Mouse (Mus musculus) naive thymus-derived CD4-positive, alpha-beta T cell, adult 2 months (primary cell): Measurements from ENCODE around the gene Bin2.
A peak's percentile ranks its signal among the peaks of the same experiment; 100 is the strongest.
"Not testable (repeated sequence)": the region's sequence is repeated elsewhere in the genome, so short reads cannot be mapped to it uniquely, and the experiment has no call there.

ENCODE experiments used
- DNase-seq: peaks from one replicate; pipeline ENCODE4 v3.0.0-alpha.2; 2011; ENCODE audit warnings: low read depth

The Bin2 gene

DNA sequence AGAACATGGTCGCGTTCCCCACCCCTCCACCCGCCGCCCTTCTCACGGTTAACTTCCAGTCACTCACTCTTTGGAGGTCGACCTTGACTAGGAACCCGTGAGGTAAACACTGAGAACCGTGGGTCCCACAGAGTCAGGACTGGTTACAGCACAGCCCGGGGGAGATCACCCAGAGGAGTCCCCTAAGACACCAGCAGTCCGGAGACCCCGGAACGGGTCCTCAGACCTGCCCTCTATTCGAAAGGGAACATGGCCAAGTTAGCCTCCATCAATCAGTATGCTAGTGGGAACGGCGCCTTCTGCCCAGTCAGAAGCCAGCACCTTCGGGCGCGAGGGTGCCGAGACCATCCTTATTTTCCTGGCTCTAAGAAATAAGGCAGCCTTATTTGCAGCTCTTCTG, 53.1 kb downstream of the Bin2 start:
- DNase-seq, result no peak

DNA sequence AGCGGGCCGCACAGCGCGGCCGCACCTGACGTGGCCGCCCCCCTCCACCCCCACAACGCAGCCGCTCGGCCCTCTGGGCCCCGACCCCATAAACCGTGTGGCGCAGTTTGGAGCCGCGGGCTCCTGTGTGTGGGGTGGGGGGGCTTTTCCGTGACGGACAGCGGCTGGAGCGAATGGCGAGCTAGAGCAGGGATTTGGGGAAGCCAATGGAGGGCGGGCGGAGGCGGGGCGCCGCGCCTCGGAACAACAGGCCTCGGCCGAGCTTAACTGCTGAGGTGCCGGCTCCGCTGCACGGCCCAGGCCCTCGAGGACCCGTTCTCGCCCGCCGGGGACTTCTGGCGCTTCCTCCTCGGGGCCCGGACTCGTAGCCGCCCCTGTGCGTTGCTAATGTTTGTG, 53.5 kb downstream of the Bin2 start:
- peak; percentile 94 for DNase-seq

GRCm38 (mm10) chr15:100614996-100615824, 54.1 kb downstream of the Bin2 start, which contains the start of gene Dazap2:
Dazap2 (plus strand) TSS chr15:100615349.
- peak; percentile 100 for DNase-seq

GRCm38 (mm10) chr15:100614218-100614995, 54.9 kb downstream of the Bin2 start:
- DNase-seq, result no peak

- DNase-seq, result peak; percentile 85
Observed at GRCm38 (mm10) chr15:100613584-100613983, 55.8 kb downstream of the Bin2 start.

DNA sequence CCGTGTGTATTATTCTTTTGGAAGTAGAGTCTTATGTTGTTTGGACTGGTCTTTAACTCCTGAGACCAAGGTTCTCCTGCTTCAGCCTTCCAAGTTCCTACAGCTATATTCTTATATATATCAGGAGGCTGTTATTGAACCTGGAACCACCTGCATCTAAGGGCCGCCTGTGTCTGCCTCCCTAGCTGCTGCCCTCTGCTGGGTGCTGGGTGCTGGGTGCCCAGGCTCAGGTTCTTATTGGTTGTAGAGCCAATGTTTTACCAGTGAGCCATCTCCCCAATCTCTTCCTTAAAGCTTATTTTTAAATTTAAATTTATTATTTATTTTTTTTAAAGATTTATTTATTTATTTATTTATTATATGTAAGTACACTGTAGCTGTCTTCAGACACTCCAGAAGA, 56.9 kb downstream of the Bin2 start:
- DNase-seq, result peak; percentile 69

DNA sequence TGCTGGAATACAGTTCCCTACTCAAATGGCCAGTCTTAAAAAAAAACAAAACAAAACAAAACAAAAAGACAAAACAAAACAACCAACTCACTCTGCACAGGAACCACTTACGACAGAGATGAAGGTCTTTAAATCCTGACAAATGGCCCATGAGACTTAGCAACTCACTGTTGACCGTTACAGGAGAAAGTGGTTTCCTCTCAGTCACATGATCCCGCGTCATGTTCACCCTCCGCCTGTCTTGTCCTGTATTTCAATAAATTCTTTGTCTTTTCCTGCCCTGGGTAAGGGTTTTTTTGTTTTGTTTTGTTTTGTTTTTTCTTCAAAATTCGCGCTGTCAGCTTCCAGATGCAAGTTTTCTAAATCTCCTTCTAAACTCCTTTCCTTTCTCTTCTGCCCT, 57.4 kb downstream of the Bin2 start:
- DNase-seq, result no peak

- not testable (repeated sequence) for DNase-seq
Observed at GRCm38 (mm10) chr15:100606677-100607076, 62.7 kb downstream of the Bin2 start.

GRCm38 (mm10) chr15:100601669-100602068, 67.7 kb downstream of the Bin2 start:
- no peak for DNase-seq

DNA sequence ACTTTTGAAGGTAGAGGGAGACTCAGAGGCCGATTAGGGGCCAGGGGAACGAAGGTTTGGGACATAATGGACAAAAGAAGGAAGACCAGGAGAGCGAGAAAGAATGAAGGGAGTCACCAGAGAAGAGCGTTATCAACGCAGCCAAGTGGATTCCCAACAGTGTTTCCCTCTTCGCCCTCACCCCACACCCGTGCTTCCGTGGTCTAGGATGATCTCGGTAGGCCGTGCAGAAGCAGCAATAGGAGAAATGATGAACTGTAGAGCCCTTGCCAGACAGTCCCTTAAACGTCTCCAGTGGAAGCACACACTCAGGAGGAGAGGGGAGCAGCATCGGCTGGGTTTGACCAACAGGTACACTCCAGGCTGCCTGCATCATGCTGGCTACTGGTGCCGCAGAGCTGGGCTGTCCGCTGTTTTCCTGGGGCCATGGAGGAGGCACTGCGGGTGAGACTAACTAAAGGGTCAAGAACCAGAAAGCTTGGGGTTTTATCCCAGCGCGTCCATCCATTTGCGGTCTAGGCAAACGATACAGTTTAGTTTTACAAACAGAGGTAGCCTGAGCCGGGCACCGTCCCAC, 68.6 kb downstream of the Bin2 start:
- DNase-seq, result no peak

DNA sequence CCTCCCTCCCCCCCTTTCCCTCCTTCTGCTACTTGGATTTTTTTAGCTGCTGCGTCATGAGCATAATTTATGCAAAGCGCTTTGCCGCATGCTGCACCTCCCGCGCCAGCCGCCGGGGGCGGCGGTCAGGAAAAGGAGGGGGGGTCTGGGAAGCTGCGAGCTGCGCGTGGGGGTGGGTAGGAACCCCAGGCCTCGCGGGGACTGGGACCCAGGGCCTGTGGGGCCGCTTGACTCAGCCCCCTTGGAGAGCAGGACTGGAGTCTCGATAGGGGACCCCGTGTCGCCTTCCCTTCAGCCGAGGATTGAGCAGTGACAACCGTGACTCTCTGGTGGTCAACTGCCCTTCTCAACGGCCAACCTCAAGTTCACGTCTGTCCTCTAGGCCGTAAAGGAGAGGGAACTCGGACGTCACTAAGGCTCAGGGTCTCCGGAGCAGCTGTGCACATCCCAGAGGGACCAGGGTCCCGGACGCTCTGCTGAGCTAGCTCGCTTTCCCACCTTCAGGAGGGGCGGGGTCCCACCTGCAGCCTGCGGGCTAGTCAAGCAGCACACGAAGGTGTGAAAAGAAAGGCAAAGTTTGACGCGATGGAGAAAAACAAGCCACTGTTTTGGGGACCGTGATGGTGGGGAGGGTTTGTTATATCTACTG, 69.2 kb downstream of the Bin2 start:
- peak; percentile 91 for DNase-seq

DNA sequence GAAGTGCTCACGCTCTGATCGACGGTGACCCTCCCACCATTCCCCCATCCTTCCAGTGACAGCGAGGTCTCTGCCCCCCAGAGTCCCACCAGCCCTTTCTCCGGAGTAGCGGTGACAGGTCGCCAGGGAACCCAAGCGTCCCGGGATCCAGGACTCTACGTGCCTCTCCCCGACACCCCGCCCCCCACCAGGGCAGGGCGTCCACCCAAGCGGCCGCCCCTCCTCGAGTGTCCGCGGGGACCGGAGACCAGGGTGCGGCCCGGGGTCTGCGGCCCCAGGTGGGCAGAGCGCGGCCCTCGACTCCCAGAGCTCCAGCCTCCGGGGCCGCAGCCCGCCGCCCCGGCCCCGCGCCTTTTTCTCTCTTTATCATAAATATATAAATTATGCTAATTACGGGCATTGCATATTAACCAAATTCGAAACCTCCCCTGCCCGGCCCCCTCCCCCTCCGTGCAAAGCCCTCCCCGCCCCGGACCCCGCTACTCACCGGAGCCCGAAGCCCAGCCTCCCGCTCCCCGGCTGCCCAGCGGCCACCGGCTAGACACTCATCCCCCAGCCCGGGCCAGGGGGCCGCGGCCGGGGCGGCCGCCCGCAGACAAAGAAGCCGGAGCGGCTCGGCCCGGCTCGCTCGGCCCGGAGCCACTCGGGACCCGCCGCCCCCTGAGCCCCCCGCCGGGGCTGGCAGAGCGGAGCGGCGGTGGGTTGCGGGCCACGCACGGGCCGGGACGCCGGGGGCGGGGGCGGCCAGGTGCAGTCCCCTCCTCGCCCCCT, 69.9 kb downstream of the Bin2 start, which contains the start of gene Pou6f1:
Gene Pou6f1 (minus strand): TSS at position 709 of the 771 bp plus-strand sequence.
- DNase-seq, result no peak

DNA sequence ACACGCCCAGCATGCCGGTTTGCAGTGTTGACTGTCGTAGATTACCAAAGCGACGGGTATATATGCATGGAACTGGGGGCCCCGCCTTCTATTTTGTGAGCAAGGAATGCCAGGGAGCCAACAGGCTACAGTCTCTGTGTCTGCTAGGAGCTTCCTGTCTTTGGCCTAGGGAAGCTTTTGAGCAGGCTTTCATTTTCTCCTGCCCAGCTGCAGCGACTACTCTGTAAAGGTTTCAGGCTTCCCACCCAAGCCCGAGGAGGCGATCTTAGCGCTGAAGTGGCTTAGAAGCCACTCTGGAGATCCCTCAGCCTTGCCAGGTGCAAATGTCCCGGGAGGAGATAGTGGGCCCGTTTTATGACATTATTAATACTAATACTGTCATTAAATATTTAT, 70.5 kb downstream of the Bin2 start:
- no peak for DNase-seq

DNA sequence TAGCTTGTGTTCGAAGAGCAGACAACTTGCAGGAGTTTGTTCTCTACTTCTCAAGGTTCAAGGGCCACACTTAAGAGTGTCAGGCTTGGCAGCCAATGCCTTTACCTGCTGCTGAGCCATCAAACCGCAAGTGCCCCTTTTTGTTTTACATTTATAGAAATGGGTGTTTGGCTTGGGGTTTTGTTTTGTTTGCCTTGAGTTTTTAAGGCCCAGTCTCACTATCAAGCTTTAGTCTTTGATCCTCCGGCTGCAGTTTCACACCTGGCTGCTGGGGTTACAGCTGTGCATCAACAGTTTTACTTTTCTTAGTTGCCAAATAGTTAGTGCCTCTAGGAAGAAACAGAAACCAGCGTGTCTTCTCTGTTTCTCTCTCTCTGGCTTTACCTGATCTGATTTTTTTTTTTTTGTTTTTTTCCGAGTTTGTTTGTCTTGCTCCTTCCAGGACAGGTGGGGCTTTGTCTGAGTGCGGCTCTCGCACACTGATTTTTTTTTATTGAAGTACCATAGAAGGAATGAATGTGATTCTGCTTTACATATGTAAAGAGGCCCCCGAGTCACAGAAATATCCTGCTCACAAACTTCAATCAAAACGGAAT, 71.0 kb downstream of the Bin2 start:
- DNase-seq, result peak; percentile 84

DNA sequence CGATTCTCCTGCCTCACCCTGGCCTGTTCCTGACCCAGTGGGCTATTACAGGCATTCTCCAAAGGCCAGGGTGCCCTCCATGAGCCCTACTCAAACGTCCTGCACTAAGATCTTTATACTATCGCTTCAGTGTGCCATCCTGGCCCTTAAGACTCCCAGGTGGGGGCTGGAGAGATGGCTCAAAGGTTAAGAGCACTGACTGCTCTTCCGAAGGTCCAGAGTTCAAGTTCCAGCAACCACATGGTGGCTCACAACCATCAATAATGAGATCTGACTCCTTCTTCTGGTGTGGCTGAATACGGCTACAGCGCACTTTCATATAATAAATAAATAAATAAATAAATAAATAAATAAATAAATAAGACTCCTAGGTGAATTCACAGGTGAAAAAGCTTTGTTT, 76.5 kb downstream of the Bin2 start:
- no peak for DNase-seq
